Mouse (Mus musculus): ENCODE measurements around the gene Fam193b. TPM values are rescaled to one million over a fixed set of nuclear protein-coding genes. Genes with fewer than 3 reads are reported as not detected.
A peak's percentile ranks its signal among the peaks of the same experiment; 100 is the strongest.
"Not testable (repeated sequence)": the region's sequence is repeated elsewhere in the genome, so short reads cannot be mapped to it uniquely, and the experiment has no call there.

Fam193b gene
- total RNA-seq (2021), result 10 to 100 TPM; 67.0 to 84.3 TPM

DNA sequence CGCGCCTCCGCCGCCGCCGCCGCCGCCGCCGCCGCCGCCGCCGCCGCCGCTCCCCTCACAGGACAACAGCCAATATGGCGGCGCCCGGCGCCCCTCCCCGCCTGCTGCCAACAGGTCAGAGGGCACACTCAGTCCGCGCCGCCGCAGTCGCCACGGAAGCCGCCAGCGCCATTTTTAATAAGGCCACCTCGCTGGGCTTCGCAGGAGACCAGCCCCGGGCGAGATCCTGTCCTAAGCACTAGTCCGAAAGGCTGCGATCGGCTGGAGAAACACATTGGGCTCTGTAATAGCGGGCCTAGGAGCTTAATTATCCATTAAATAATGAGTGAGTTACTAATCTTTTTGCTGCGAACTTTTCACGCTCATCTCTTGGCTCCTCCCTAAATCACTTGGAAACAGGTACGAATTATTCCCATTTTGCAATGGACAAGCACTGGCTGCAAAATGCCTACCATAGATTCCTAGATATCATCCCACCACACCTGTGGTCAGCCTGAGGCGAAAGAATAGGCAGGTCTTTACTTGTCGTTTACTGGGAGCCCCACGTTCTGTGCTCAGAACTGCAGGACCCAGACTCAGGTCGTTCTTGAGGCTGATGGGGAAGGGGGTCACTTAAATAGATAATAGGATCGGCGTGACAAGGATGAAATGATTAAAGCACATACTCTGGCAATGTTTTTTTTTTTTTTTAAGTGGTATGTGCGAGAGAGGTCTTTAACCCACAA is at the start of gene Fam193b:
Fam193b (minus strand) TSS at position 94 of the 725 bp plus-strand sequence.
- intact Hi-C loops (cut with DNase I), result no loop called here
- peak; percentile 92 to 93 for DNase-seq (ENCODE audit: low spot score in 2 of 2)

- no peak for DNase-seq (ENCODE audit: low spot score in 2 of 2)
These were observed 49.4 kb upstream of the Fam193b start for GRCm38 (mm10) chr13:55620275-55620674.

GRCm38 (mm10) chr13:55619328-55619727 is 48.4 kb upstream of the Fam193b start:
- DNase-seq (ENCODE audit: low spot score in 2 of 2), result no peak
- intact Hi-C loops (cut with DNase I), result no loop called here

More at GRCm38 (mm10) chr13:55620275-55620674, 49.4 kb upstream of the Fam193b start:
- intact Hi-C loops (cut with DNase I), result no loop called here

DNA sequence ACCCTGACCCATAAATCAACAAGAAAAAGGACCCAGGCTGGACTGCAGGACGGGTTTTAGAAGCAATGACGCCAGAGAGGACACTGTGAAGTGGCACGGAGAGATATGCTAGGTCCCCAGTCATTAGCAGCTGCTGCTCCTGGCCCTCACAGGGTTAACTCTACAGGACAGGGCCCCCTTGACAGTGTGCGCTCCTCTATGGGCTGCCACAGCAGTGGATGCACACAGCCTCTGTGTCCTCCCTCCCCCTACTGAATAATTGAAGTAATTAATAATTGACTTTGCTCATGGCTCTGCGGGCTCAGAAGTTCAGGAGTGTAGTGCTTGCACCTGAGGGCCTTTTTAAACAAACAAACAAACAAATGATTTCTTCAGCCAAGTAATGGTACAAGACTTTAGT is 42.6 kb upstream of the Fam193b start:
- DNase-seq (ENCODE audit: low spot score in 2 of 2), result no peak

GRCm38 (mm10) chr13:55611996-55612395 is 41.1 kb upstream of the Fam193b start:
- intact Hi-C loops (cut with DNase I), result no loop called here
- no peak for DNase-seq (ENCODE audit: low spot score in 2 of 2)

More for the DNA sequence above, 42.6 kb upstream of the Fam193b start:
- intact Hi-C loops (cut with DNase I), result no loop called here

GRCm38 (mm10) chr13:55607624-55608006 is 36.7 kb upstream of the Fam193b start:
- intact Hi-C loops (cut with DNase I), result no loop called here
- no peak for DNase-seq (ENCODE audit: low spot score in 2 of 2)

DNA sequence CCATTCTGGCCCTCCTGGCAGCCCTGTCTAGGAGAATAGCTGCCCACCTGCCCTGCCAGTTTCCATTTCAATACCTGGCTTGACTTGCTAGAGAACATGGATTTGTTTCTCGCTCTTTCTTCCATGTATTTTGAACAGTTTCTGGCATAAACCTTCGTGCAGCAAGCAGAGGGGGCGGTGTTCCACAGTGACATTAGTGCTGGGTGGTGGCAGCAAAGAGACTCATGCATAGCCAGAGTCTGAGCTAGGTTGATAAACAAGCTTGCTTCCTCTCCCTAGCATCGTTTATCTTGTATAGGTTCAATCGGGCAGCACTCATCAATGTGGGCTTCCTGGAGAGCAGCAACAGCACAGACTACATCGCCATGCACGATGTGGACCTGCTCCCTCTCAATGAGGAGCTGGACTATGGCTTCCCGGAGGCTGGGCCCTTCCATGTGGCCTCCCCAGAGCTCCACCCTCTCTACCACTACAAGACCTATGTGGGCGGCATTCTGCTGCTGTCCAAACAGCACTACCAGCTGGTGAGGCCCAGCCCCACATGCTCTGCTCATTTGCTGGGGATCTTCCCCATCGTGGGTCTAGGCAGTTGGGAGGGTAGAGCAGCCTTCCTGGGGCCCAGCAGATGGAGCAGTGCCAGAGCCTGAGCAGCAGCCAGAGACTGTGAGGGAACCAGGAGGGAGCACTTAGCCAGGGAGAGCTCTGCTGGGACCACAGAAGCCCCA is 36.1 kb upstream of the Fam193b start:
- intact Hi-C loops (cut with DNase I), result no loop called here
- peak in 1 of 2 experiments; percentile 35 for DNase-seq (ENCODE audit: low spot score in 2 of 2)

- intact Hi-C loops (cut with DNase I), result no loop called here
- no peak for DNase-seq (ENCODE audit: low spot score in 2 of 2)
These were observed 33.7 kb upstream of the Fam193b start for GRCm38 (mm10) chr13:55604606-55605005.

- peak; percentile 83 to 85 for DNase-seq (ENCODE audit: low spot score in 2 of 2)
- intact Hi-C loops (cut with DNase I), result loop anchor here (1.0 kb wide), 1 partner anchor 37 kb away; no protein-coding TSS in a partner anchor
These were observed 30.7 kb upstream of the Fam193b start for GRCm38 (mm10) chr13:55601611-55602010.

- intact Hi-C loops (cut with DNase I), result loop anchor here (1.0 kb wide), 1 partner anchor 128 kb away; no protein-coding TSS in a partner anchor
- DNase-seq (ENCODE audit: low spot score in 2 of 2), result no peak
These were observed 29.7 kb upstream of the Fam193b start for GRCm38 (mm10) chr13:55600657-55601056.

GRCm38 (mm10) chr13:55599566-55600540 is 28.9 kb upstream of the Fam193b start, which contains the start of gene B4galt7:
Gene B4galt7, plus strand, starts transcription at chr13:55599896.
- intact Hi-C loops (cut with DNase I), result loop anchor here (1.0 kb wide), 1 partner anchor 128 kb away; no protein-coding TSS in a partner anchor
- DNase-seq (ENCODE audit: low spot score in 2 of 2), result peak; percentile 85

- intact Hi-C loops (cut with DNase I), result no loop called here
- peak in 1 of 2 experiments; percentile 66 for DNase-seq (ENCODE audit: low spot score in 2 of 2)
These were observed 25.9 kb upstream of the Fam193b start for GRCm38 (mm10) chr13:55596802-55597201.

DNA sequence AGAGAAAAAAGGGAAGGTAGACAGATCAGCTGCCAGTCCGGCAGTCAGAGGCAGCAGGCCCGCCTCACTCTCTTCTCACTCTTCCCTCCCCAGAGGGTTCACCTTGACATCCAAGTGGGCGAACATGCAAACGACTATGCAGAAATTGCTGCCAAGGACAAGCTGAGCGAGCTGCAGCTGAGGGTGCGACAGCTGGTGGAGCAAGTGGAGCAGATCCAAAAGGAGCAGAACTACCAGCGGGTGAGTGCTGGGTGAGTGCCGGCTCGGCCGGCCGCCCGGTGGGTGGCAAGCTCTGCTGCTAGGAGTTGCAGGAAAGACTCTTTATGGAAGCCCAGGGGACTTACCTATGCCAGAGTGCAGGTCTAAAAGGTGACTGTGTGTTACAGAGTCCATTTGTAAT is 24.5 kb upstream of the Fam193b start:
- peak; percentile 56 to 93 for DNase-seq (ENCODE audit: low spot score in 2 of 2)
- intact Hi-C loops (cut with DNase I), result no loop called here

DNA sequence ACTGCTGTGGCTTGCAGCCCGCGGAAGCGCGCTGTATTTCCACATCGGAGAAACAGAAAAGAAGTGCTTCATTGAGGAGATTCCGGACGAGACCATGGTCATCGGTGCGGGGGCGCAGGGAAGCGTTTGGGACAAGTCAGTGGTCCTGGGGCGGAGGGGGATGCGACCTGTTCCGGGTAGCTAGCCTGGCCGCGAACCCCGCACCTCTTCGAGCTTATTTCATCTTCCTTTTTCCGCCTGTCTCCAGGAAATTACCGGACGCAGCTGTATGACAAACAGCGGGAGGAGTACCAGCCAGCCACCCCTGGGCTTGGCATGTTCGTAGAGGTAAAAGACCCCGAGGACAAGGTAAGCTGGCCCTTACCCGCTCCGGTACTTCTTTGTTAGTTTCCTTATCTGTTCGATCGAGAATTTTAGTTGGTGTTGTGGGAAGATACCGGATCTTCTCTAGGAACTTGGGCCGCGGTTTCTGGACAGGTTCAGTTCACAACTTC is 22.4 kb upstream of the Fam193b start:
- intact Hi-C loops (cut with DNase I), result no loop called here
- no peak for DNase-seq (ENCODE audit: low spot score in 2 of 2)

DNA sequence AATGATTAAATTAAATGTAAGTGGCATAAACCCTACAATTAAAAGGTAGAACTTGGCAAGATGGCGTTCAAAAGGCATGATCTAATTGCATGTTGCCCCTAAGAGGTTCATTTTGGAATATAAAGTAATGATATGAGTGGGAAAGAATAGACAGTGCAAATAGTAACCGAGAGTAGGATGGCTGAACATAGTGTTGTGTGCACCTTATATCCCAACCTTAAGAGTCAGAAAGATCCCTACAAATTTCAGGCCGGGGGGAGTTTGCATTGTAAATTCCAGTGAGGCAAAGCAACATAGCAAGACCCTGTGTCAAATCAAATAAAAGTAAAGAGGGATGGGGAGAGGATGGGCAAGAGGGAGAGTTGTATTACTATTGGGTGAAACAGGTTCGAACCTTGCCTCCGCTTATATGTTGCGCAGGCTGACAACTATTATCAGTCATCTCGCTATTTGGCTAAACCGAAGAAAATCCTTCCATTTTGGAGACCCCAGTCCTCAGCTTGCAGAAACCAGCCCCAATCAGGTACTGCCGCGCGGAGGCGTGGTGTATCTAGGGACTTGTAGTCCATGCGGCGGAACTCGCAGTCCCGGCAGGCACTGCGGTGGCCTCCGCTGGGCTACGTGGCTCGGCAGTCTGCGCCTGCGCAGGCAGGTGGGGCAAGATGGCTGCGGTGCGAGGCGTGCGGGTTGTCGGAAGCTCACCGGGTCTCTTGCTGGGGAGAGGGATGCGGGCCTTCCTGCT is 21.8 kb upstream of the Fam193b start:
- peak; percentile 97 to 99 for DNase-seq (ENCODE audit: low spot score in 2 of 2)
- intact Hi-C loops (cut with DNase I), result no loop called here

GRCm38 (mm10) chr13:55591961-55592490 is 21.1 kb upstream of the Fam193b start:
- no peak for DNase-seq (ENCODE audit: low spot score in 2 of 2)
- intact Hi-C loops (cut with DNase I), result no loop called here

GRCm38 (mm10) chr13:55578086-55578485 is 7.2 kb upstream of the Fam193b start:
- no peak for DNase-seq (ENCODE audit: low spot score in 2 of 2)
- intact Hi-C loops (cut with DNase I), result no loop called here

GRCm38 (mm10) chr13:55576872-55577271 is 6.0 kb upstream of the Fam193b start:
- DNase-seq (ENCODE audit: low spot score in 2 of 2); intact Hi-C loops (cut with DNase I): not testable (repeated sequence)

Data from left cerebral cortex, postnatal 25 days (tissue).